Mouse (Mus musculus) ovary, postnatal 14 days (tissue): ENCODE measurements around the gene Mettl9.
"Not testable (repeated sequence)": the region's sequence is repeated elsewhere in the genome, so short reads cannot be mapped to it uniquely, and the experiment has no call there.

ENCODE experiments used
- DNase-seq: peaks from one replicate; pipeline ENCODE4 v3.0.0; 2022; ENCODE audit warnings: low spot score

Mettl9 gene

DNA sequence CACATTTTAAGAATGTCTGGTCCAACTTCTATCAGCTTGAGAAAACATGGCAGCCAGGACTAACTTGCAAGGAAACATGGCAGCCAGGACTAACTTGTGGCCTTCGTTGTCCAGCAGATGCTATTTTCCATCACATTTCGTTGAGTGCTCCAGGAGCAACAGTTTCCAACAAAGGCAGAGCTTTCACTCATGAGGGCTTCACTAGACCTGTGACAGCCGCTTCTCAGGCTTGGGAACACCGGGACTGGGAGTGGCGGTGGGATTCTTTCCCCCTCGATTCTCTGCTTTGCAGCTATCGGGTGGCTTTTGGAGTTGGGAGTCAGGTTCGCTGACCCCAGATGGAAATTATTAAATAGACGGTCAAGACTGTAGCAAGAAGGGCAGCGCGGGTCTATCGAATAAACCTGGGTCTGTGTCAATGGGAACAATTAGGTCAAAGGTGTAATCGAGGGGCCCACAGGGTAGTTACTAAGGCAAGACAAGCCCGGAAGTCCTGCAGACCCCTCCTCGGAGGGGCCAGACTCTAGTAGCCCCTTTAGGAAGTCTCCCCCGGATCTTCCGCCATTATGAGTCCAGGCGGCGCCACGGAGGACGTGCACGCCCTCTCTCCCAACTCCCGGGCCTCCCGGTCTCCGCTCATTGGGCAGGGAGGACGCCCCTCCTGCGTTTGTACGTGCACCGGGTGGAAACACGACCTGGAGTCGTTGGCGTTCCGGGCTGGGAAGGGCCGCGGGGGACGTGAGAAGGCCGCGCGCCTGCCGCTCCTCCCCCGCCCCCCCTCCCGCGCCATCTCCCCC, at the start of gene Mettl9:
Gene Mettl9 (plus strand): TSS at position 590 of the 797 bp plus-strand sequence.
- DNase-seq: peak; percentile 91

DNA sequence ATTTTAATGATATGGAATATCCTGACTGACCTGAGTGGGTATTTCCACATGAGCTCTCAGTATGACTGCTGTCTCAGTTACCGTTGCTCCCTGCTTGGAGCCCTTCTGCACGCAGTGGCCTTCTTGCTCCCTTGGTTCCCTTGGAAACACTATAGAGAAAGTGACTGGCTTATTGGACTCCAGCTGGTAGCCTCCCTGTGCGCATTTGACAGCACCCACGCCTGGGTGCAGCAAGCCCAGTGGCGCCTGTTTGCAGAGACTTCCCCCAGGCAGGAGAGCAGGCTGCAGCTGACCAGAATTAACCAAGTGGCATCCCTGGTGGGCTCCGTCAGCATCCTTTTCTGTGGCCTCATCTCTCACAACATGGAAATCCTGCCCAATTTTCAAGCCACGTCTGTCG, 43.1 kb upstream of the Mettl9 start:
- no peak for DNase-seq

DNA sequence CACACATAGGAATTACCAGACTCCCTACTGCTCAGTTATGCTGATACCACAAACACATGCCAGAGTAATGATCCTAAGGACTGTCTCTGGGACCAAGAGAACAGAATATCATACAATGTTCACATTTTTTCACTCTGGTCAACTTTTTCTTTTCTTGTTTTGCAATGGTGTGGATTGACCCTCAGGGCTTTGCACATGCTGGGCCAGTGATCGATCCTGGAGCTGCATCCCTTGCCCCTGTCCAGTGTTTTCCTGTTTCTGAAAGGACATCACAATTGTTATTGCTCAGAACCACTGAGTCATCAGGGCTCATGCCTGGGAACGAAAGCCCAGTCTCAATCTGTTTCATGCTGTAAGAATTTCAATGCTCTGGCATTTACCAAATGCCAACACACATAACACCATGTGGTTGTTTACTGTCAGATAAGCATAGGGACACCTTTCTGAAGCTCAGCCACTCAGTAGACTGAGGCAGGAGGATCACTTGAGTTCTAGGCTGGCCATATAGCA, 35.2 kb upstream of the Mettl9 start:
- no peak for DNase-seq

DNA sequence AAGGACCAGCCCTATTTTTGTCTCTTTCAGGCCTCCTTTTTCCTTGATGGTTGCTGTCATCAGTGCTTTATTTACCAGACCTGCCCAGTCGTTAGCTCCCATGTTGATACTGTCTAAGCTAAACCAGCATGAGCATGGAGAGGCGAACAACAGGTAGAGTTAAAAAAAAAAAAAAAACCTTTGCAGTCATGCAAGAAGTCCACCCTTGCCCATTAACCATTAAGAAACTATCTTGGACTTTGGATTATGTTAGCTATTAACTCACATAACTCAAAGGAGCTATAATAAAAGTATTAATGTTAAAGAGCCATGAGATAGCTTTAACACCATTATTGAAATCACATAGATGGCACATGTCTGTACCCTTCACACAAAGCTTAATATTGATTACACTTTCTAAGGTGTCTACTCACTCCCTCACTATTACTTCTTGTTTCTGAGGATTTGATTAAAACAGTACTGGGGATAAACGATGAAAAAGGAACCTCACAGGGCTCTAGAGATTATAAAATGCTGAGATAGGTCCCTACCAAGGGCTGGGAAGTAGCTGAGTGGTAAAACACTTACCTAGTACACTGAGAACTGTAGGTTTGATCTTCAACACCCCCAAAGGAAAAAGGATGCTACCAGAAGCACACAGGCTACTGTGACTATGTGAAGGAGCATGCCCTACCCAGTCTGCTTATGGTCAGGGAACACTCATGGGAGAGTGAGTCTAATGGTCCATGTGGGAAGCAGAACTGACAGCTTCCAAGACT, 34.0 kb upstream of the Mettl9 start:
- DNase-seq: no peak

DNA sequence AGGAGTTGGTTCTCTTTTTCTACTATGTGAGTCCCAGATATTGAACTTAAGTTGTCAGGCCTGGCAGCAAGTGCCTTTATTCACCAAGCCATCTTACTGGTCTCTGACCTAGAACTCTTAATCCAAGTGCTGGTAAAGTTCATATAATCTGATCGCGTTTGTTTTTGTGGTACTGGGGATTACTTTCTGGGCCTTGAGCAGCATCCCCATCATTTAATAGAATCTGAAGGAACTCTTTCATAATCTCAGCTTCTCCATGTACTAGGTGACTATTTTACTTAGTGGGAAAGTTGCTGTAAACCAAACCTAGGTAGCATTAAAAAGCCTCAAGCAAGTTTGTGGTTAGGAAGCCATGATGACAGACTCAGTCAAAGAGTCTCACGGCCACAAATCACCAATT, 32.4 kb upstream of the Mettl9 start:
- no peak for DNase-seq

DNA sequence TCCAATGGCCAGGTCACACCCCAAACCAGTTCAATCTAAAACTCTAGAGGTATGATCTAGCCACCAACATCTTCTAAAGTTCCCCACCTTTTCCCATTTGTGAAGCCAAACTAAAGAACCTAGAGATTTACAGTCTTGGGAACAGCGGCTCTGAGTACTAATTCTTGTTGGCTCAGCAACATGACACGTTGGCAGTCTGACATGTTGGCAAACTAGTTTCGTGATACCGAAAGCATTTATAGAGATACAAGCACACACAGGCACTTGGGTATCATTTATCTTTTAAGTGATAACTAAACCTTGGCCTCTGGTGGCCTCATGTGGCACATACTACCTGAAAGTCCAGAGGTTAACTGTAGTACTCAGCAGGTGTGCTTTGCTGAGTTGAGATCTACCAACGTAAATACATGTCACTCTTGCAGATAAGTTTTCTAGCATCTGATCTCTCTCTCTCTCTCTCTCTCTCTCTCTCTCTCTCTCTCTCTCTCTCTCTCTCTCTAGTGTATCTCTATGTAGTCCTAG, 31.8 kb upstream of the Mettl9 start:
- no peak for DNase-seq

DNA sequence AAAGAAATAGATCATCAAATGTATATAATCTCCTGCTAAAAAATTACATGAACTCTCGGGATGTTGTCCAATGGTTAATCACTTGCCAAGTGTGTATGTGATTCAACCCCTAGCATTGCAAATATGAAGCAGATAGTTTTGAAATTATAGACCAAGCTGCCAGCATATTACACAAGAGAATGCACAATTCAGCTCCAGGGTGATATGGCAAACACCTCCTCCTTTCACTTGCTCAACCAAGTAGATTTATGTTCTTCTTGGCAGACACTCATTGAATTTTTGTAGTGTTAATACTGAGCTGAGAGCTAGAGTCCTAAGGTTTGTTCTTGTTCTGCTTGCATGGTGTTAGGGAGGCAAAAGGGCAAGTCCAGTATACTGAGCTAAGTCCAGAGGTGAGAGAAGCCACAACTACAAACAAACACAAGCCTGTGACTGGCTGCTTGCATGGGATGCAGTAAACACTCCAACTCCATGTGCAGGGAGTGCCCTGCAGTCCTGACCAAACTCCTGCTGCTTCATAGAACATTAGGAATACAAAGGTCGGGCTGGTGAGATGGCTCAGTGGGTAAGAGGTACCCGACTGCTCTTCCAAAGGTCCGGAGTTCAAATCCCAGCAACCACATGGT, 30.3 kb upstream of the Mettl9 start:
- no peak for DNase-seq

DNA sequence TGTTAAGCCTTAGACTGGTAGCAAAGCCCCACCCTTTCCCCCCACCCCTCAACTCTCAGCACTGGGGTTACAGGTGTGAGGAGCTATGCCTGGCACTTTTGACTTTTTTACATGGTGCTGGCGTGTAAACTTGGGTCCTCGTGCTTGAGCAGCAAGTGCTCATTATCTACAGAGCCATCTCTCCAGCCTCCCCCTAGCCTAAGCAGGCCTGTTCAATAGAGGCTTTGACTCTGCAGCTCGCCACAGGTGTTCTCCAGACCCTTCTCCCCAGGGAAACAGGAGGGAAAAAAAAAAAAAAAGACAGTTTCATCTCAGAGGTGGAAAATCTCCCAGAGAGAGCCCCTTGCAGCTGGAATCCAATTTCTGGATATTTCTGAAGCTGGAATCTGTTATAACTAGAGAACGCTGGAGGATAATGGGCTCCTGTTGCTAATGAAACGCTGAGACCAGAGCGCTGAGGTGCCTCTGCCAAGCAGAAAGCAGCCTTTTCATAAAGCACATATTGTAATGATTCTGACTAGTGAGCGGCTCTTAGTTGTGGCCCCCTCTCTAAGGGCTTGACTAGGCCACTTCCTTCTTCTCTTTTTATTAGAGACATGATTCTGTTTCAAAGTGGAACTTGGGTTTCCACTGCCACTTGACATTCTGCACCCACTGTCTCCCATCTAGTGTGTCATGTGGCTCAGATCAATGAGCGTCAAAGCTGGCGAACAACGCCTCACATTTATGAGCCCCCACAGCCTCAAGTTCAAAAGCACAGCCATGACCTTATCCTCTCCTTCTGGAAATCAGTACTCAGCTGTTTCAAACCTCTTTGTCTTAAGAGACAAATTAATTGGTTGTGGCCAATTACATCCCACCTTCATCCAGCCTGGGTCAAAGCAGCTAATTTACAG, 22.2 kb upstream of the Mettl9 start:
- DNase-seq: no peak

DNA sequence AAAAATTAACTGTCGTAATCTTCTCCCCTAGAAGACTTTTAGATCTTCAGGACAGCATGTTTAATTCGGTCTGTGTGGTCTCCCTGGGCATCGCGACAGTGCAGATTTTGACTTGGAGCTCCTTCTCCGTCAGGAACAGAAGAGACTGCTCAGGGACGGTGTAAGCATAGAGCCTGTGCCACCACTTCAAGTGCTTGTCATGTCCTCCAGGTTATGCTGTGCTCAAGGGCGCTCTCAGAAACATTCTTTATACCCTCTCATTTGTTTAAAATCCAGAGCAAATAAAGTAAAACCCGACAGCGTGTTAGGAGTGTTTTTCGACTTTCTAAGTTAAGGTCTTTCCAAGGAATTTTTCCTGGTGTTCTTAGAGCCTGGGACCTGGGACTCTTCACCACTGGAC, 19.8 kb upstream of the Mettl9 start:
- no peak for DNase-seq

DNA sequence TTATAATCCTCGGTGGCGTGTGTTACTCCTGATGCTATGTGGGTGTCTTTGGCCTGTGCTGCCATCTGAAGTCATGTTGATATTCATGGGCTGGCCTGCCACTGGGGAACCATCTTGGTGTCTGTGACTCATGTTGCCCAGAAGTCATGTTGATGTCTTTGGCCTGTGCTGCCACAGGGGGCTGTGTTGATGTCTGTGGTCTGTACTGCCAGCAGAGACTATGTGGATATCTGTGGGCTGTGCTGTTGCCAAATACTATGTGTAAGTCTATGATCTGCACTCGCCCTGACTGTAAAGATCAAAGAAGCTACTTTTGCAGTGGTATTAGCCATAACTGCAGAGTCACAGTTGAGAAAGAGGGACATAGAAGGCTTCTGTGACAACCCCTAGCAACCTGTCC, 15.5 kb upstream of the Mettl9 start:
- no peak for DNase-seq

DNA sequence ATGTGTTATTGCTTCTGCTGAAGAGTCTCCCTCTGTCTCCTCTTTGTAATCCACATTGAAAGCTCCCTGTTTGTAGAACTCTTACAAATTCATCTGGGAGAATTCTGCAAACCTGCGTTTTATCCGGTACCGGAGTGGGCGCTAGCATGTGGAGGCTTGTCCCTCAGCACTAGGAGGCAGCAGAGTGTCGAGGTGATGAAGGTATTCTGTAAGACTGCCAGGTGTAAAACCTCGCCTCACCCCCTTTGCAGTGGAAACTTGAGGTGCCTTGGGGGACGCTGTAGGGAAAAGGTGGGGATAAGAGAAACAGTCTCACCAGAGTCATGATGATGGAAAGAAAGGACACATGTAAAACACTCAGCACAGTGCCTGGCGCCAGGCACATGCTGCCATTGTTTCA, 14.0 kb upstream of the Mettl9 start:
- DNase-seq: no peak

DNA sequence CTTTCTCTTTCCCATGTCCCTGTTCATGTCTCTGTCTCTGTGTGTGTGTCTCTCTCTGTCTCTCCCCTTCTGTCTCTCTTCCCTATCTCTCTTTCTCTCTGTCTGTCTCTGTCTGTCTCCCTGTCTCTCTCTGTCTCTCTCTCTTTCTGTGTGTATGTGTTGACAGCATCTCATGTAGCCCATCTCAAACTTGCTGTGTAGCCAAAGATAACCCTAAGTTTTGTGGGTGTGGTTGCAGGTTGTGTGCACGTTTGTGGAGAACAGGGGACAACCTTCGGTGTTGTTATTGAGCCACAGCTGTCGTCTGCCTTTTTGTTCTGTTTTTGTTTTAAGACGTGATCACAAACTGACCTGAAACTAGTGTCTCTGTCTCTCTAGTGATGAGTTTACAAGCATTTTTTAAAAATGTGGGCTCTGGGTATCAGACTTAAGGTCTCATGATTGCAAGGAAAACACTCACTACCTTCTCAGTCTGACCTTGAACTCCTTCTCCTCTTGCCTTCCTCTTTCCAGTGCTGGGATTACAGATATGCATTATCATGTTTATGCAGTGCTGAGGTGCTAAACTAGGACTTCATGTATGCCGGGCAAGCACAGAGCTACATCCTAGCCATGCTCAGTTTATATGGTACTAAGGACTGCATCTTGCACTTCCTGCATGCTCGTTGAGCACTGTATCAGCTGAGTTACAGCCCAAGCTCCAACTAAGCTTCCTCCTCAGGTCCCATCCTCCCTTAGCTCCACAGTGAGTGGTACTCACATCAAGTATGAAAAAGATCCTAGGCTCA, 8.8 kb upstream of the Mettl9 start:
- no peak for DNase-seq

DNA sequence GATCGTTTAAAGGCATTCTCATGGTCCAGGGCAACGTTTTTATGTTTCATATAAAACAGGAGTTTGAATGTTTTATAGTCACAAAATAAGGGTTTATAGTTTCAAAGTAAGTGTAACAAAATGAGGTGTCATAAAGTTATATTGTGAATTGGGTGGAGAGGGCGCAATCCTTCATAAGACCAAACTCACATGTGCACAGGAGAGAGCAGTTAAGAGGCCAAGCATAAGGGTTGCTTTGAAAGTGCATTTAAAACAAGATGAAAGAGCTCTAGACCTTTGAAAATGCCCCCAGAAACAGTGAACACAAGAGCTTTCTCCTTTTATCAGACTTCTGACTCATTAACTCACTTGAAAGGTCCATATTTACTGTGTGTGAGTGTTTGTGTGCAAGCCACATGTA, 7.9 kb upstream of the Mettl9 start:
- no peak for DNase-seq

DNA sequence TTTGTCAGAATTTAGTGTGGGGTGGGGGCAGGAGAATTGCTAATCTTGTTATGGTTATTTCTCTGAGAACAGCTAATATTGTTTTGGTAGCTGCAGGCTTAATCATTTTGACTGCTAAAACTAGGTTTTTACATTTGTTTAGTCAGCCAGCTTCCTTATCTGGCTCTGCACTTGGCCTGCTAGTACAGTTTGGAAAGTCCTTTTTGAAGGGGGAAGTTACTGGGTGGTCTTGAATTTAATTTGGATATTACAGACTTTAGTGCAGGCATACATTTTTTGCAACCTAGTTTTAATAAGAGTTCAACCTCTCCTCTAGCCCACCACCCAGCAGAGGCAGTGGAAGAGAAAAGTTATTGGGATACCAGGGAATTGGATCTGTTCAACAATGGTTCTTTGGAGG, 4.3 kb upstream of the Mettl9 start:
- not testable (repeated sequence) for DNase-seq

DNA sequence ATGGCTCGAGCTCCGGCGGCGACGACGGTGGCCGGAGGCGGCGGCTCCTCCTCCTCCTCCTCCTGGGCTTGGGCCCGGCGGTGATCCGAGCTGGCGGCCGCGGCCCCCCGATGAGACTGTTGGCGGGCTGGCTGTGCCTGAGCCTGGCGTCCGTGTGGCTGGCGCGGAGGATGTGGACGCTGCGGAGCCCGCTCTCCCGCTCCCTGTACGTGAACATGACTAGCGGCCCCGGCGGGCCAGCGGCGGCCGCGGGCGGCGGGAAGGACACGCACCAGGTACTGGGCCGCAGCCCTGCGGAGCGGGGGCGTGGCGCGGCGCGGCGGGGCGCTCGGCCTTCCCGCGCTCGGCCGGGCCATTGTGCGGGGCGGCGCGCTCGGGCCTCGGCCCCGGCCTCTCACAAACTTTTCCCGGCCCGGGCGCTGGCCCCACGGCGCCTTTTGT, 476 bp downstream of the Mettl9 start:
- no peak for DNase-seq

DNA sequence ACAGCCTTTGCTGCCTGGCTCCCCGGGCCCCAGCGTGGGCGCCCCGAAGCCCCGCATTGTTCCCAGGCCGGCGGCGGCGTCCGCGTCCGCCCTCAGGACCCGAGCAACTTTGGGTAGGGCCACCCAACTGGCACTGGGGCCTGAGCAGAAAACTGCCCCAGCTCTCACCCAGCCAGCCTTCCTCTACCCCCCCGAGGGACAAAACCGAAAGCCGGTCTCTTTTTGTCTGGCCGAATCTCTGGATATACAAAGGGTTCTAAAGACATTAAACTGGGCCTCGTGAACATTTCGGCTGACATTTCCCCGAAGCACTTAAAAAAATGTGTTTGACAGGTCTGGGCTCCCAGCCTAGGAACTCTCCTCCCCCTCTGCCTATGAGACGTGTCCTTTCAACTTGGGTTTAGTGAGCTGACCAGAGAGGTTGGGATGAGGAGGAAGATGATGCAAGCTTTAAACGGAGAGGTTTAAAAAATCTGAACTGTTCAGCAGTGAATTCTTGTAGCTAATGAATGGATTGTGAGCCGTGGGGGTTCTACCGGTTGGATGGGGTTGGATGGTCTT, 996 bp downstream of the Mettl9 start:
- DNase-seq: peak; percentile 18

DNA sequence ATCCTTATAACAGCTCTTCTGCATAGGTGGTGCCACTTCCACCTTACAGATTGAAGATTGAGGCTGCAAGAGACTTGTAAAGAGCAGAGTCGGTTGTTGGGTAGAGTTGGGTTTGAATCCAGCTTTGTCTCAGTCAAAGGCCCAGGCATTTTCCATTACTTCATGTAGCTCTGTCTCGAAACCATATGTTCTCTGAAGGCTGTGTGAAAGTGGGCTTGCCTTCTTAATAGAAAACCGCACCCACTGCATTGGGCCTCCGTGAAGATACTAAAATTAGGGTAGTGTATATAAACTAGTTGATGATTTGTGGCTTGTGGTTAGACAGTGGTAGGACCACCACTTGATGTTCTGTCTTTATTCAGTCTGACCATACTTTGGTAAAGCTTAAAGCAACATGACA, 6.3 kb downstream of the Mettl9 start:
- no peak for DNase-seq

DNA sequence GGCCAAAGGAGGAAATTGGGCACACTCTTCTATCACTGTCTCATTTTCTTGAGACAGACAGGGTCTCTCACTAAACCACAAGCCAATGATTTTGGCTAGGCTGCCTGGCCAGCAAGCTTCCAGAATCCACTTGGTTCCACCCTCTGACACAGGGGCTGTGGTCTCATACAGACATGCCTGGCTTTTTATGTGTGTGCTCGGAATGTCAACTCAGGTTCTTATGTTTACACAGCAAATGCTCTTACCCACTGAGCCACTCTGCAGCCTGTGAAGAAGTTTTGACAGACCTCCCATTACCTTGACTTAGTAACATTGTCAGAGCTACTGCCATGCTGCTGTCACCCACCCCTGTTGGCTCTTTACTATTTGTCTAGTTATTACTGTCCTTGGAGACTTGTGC, 7.7 kb downstream of the Mettl9 start:
- no peak for DNase-seq

DNA sequence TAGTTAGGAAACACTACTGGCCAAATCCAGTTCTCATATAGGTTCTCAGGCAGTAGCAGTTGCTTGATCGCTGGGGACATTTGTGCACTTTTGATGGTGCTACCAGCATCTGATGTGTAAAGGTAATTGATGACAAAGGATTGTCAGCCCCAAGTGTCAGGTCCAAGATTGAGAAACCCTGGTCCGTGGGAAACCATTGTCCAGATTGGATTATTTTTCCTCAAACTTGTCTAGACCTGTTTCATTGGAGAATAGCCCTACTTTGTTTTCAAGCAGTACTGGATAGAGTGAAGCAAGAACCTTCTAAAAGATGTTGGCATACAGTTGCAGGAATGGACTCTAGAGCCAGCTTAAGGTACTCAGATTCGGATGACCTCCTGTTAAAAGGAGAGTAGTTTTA, 8.8 kb downstream of the Mettl9 start:
- DNase-seq: no peak

DNA sequence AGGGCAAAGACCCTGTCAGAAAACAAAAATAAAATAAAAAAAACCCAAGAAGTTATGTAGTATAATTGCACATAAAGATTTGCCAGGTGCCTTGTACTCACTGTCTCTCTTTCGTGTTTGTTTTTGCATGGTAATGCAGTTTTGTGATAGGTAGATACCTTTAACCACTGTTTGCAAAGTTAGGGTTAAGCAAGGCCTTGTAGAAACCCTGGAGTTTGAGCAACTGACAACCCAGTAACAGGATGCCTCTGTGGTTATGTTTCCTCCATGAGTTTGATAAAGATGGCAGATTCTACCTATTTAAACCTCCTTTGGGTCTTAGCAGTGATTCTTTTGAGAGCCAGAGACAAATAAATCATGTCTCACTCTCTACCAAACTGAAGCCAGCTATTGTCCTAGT, 9.3 kb downstream of the Mettl9 start:
- DNase-seq: no peak
